Mouse (Mus musculus): ENCODE measurements around the gene Tubb4b. TPM values are rescaled to one million over a fixed set of nuclear protein-coding genes. Genes with fewer than 3 reads are reported as not detected.
A peak's percentile ranks its signal among the peaks of the same experiment; 100 is the strongest.

Tubb4b gene
- total RNA-seq, 2 experiments from 2014 or later: 291 to 431 TPM

DNA sequence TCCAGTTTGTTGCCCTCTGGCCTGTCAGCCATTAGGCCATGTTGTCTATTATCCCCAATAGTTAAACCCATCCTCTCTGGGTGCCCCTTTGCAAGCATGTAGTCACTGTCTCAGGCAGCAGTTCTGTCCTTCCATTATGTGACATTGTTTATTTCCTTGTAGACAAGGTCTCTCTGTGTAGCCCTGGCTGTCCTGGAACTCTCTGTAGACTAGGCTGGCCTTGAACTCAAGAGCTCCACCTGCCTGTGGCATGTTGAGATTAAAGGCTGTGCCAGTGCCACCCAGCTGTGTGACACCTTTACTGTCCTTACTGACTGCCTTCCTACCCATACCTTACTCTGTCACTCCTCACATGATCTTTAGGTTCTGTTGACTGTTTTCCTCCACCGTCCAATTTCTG lies 27.8 kb upstream of the Tubb4b start:
- no peak for DNase-seq
- intact Hi-C loops (cut with DNase I; ENCODE audit: low total_unique reads): no loop called here

- intact Hi-C loops (cut with DNase I; ENCODE audit: low total_unique reads): loop anchor here (10.0 kb wide), 1 partner anchor 52 kb away; the partner anchor contains the start of gene Tor4a
- DNase-seq: no peak
Observed at GRCm38 (mm10) chr2:25246183-25247072, 21.9 kb upstream of the Tubb4b start, which contains the start of gene AL732309.1. TSS of gene AL732309.1 (minus strand) at chr2:25246863.

- no peak for DNase-seq
- intact Hi-C loops (cut with DNase I; ENCODE audit: low total_unique reads): loop anchor here (10.0 kb wide), 1 partner anchor 49 kb away; the partner anchor contains the start of gene Tor4a
Observed at GRCm38 (mm10) chr2:25244144-25244543, 19.6 kb upstream of the Tubb4b start.

DNA sequence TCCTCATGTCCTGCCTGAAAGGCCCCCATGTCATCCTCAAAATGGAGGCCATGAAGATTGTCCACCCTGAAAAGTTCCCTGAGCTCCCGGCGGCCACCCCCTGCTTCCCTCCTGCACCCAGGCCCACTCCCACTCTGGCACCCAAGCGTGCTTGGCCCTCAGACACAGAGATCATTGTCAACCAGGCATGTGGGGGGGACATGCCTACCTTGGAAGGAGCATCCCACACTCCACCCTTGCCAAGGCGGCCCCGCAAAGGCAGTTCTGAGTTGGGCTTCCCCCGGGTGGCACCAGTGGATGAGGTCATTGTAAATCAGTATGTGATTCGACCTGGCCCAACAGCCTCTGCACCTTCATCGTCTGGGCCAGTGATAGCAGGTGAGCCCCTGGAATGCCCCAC lies 18.8 kb upstream of the Tubb4b start:
- intact Hi-C loops (cut with DNase I; ENCODE audit: low total_unique reads): loop anchor here (10.0 kb wide), 1 partner anchor 49 kb away; the partner anchor contains the start of gene Tor4a
- no peak for DNase-seq

- no peak for DNase-seq
- intact Hi-C loops (cut with DNase I; ENCODE audit: low total_unique reads): loop anchor here (10.0 kb wide), 1 partner anchor 47 kb away; the partner anchor contains the start of gene Tor4a
Observed at GRCm38 (mm10) chr2:25242101-25242506, 17.6 kb upstream of the Tubb4b start, which contains the start of the genes Rnf208 and Cysrt1. TSS of gene Rnf208 (plus strand) at chr2:25242255. TSS of gene Cysrt1 (minus strand) at chr2:25242452.

- intact Hi-C loops (cut with DNase I; ENCODE audit: low total_unique reads): loop anchor here (10.0 kb wide), 1 partner anchor 47 kb away; the partner anchor contains the start of gene Tor4a
- no peak for DNase-seq
Observed at GRCm38 (mm10) chr2:25241438-25241775, 16.9 kb upstream of the Tubb4b start.

DNA sequence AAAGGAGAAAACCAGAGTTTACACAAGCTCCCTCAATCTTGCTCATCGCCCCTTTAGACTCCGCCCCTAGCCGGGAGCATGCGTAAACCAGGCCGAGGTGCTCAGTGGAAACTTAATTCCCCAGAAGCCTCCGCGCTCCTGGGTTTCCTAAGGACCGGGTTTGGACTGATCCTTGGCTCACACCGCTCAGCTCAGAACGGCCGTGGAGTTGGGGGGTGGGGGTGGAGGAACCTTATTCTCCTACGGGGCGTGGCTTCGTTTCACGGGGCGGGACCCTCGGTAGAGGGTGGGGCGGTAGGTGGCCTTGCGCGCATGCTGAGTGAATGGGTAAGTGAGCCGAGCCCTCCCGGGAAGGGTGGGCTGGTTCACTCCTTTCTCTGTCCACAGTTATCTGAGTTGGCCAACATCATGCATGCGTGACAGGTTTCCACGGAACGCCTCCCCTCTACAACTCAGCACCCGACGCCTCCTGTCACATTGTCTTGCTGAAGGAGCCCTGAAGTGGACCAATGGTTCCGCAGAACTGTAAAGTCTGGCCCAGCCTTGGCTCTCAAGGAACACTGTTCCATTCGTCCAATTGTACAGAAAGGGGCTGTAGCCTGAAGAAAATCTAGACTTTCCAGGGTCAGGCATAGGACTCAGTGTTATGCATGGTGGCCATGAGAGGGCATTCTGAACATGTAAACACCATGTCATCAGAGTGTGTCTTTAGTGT lies 16.4 kb upstream of the Tubb4b start:
- intact Hi-C loops (cut with DNase I; ENCODE audit: low total_unique reads): loop anchor here (10.0 kb wide), 1 partner anchor 46 kb away; the partner anchor contains the start of gene Tor4a
- peak; percentile 71 for DNase-seq

DNA sequence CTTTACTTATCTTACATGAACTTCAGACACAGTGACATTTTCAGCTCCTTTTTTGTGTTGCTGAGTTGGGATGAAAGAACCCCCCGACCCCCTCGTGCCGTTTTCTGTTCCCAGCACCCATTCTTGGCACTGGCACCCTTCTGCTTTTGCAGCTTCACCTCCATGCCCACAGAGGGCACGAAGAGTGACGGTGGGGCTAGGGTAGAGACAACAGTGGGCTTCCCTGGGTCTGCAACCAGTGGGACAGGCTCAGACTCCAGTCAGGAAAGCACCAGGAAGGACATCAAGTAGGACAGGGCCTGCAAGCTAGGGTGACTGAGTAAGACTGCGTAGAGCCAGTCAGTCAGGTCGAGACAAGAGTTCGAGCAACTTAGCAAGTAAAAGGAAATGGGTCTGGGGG lies 15.8 kb upstream of the Tubb4b start:
- DNase-seq: no peak
- intact Hi-C loops (cut with DNase I; ENCODE audit: low total_unique reads): loop anchor here (10.0 kb wide), 1 partner anchor 46 kb away; the partner anchor contains the start of gene Tor4a

DNA sequence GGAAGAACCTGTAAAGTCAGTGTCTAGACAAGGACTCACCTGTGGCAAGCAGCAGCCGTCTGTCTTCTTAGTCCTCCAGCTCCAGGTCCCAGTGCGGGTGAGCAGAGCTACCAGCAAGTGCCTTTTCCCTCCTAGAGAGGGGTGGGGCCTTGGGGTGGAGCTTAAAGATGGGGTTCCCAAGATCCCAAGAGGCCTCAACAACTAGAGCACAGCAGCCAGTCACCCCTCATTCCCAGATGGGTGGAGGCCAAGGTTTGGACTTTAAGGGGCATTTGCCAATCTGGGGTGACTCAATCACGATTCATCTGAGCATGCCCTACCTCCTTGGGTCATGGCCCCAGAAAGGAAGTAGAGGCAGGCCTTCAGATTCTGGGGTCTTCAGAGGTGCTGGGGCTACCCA lies 15.3 kb upstream of the Tubb4b start:
- intact Hi-C loops (cut with DNase I; ENCODE audit: low total_unique reads): loop anchor here (10.0 kb wide), 1 partner anchor 45 kb away; the partner anchor contains the start of gene Tor4a
- no peak for DNase-seq

GRCm38 (mm10) chr2:25238106-25238505 lies 13.6 kb upstream of the Tubb4b start:
- no peak for DNase-seq

GRCm38 (mm10) chr2:25237522-25237921 lies 13.0 kb upstream of the Tubb4b start:
- intact Hi-C loops (cut with DNase I; ENCODE audit: low total_unique reads): no loop called here
- DNase-seq: no peak

More at GRCm38 (mm10) chr2:25238106-25238505, 13.6 kb upstream of the Tubb4b start:
- intact Hi-C loops (cut with DNase I; ENCODE audit: low total_unique reads): no loop called here

DNA sequence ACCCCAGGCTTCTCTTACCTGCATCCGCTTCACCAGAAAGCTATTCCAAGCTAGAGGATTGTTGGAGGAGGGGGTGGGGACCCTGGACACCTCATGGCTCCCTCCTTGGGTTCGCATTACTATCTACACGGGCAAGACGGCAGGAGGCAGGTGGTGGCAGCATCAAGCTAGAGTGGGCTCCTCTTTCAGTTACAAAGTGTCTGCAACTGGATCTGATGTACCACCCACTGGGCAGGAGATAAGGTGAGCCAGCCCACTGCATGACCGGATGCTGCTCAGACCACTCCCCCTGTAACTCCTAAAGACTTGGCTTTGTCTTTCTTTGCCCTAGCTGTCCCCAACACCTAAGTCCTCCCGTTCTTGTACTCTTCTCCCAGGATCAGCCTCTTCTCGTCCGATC lies 12.1 kb upstream of the Tubb4b start, which contains the start of gene Rnf224:
Rnf224 (minus strand) TSS at position 174 of the 400 bp plus-strand sequence.
- DNase-seq: no peak
- intact Hi-C loops (cut with DNase I; ENCODE audit: low total_unique reads): no loop called here

DNA sequence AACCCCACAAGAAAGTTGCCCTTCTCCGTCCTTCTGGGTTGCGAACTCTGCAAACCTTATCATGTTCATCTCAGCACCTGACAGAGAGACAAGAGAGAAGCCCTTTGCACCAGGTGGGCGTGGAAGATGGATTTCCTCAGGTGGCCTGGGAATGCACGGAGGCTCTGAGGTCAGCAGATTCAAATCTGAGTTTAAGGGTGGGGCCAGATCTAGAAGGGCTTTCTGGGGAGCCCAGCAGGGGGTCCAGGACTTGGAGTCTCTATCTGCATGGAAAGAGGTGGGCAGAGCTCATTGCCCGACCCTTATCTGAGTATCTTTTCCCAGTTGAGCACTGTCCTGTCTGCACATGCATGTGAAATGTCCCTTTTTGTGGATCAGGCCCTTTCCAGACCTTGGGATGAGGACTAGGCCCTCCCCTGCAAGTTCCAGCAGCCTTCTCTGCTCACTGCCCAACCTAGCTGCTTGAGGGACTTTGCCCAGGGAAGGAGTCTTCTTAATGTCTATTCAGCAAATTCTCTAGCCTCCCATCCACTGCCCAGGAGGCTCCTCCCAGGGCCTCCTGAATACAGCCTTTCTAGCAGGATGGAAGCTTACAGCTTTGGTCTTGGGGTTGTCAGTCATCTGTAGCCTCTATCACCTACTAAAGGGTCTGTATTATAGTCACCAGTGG lies 10.2 kb upstream of the Tubb4b start:
- intact Hi-C loops (cut with DNase I; ENCODE audit: low total_unique reads): no loop called here
- DNase-seq: no peak

DNA sequence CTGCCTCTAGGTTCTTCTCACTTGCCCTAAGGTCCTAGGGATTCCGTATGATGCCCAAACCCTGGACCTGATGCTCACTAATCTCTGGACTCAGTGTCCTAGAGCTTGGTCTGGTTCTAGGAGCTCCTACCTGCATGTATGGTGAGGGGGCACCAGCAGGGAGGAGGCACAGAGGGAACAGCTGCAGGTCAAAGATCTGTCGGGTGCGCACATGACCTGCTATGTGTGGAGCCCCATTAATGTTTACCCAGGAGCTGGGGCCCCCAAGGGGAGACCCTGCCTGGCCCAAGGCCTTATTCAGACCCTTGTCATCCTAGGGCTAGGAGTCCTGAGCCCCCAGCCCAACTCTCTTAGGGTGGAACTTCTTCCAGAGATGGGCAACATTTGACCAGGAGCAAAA lies 9.5 kb upstream of the Tubb4b start, which contains the start of gene Slc34a3:
Slc34a3 (minus strand) TSS at position 315 of the 400 bp plus-strand sequence.
- no peak for DNase-seq
- intact Hi-C loops (cut with DNase I; ENCODE audit: low total_unique reads): no loop called here

GRCm38 (mm10) chr2:25233421-25233820 lies 8.9 kb upstream of the Tubb4b start:
- DNase-seq: no peak
- intact Hi-C loops (cut with DNase I; ENCODE audit: low total_unique reads): no loop called here

DNA sequence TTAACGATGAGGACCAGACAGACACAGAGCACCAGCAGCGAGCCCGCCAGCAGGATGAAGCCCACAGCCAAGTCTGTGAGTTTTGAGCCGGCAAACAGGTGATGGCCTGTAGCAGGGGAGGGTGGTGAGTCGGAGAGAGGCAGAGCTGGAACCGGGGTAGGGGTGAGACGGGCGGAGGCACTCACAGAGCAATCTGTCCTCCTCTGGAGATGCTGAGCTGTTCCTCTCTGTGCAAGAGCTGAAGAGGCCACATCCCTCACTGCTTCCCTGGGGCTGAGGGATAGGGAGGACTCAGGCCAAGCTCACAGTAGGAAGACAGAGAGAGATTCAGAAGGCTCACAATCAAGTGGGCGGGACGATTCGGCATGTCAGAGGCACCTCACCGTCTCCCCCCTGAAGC lies 6.5 kb upstream of the Tubb4b start:
- intact Hi-C loops (cut with DNase I; ENCODE audit: low total_unique reads): no loop called here
- no peak for DNase-seq

DNA sequence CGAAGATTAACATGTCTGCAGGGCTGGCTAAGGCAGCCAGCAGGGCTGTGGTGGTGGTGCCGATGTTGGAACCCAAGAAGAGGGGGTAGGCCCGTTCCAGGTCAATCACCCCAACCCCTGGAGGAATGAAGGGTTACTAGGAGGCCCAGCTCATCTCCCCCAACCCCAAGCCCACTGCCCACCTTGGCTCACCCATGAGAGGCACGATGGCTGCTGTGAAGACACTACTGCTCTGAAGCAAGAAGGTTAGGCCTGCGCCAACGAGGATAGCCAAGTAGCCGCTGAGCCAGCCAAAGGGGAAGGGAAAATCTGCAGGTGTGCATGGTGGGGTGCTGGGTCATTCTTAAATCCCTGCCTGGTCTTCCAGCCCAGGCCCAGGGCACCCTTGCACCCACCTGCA lies 6.1 kb upstream of the Tubb4b start:
- intact Hi-C loops (cut with DNase I; ENCODE audit: low total_unique reads): no loop called here
- no peak for DNase-seq

DNA sequence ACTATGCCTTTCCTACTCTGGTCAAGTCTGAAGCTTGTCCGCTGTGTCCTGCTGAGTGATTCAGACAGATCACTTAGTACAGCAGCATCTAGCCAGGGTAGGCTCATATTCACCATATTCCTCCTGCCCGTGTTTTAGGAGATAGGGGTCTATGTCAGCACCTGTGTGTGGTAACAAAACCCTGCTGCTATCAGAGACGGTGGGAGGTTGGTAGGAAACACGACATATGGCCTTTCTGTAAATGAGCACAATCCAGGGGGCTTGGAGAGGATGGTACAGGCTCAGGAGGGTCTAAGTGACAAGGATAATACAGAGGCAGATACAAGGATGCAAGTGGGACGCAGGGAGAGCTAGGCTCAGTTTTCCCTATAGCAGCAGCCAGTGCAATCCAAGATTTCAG lies 5.1 kb upstream of the Tubb4b start:
- no peak for DNase-seq
- intact Hi-C loops (cut with DNase I; ENCODE audit: low total_unique reads): no loop called here

DNA sequence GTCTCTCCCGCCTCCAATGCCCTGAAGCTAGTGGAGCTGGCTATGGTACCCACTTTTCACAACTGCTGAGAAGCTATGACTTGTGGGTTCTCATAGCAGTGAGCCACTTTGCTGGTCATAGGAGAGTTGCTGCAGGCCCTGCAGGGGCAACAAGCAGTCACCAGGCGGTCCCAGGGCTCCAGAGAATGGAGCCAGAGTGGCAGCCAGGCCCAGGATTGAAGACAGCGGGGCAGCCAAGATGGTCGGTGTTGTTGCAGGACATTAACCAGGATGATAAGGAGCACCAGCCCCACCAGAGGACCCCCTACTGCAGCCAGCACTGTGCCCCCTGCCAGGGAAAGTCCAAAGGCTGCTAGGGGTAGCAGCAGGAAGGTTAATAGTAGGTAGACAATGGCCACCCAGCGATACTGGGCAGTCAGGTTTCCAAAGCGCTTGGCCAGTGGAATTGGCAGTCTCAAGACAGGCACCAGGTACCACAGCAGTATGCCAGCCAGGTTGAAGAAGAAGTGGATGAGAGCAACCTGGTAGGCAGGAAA lies 4.6 kb upstream of the Tubb4b start:
- intact Hi-C loops (cut with DNase I; ENCODE audit: low total_unique reads): no loop called here
- DNase-seq: no peak
